Mouse (Mus musculus) lung, postnatal 14 days (tissue): ENCODE results near the gene Glipr1l2.
"Not testable (repeated sequence)": the region's sequence is repeated elsewhere in the genome, so short reads cannot be mapped to it uniquely, and the experiment has no call there.

Experiments used
- DNase-seq: peaks from one replicate; pipeline ENCODE4 v3.0.0; 2021

The Glipr1l2 gene

GRCm38 (mm10) chr10:112083157-112083556 lies at the start of gene Glipr1l2:
Gene Glipr1l2, plus strand, starts transcription at chr10:112083354.
- DNase-seq, result no peak

DNA sequence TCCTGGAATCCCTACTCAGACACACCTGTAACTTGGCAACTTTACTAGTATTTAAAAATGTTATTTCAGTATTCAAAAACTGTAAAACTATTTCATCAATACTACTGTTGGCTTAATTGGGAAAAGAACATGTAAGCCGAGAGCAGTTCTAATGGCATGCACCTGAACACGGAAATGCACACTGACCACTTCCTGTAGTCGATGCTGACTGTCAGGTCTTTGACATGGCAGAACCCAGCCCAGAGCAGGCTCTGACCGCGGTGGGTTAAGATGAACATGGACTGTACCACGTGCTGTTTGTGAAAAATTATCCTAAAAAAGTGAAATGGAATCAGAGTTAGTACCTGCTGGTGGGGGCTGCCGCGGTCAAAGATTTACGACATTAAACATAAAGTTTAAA lies 39.6 kb upstream of the Glipr1l2 start:
- not testable (repeated sequence) for DNase-seq

GRCm38 (mm10) chr10:112044283-112044682 lies 38.9 kb upstream of the Glipr1l2 start:
- DNase-seq, result not testable (repeated sequence)

- no peak for DNase-seq
Observed at GRCm38 (mm10) chr10:112051220-112051619, 31.9 kb upstream of the Glipr1l2 start.

- DNase-seq, result not testable (repeated sequence)
Observed at GRCm38 (mm10) chr10:112051956-112052355, 31.2 kb upstream of the Glipr1l2 start.

- DNase-seq, result peak; percentile 60
Observed at GRCm38 (mm10) chr10:112059702-112060582, 23.2 kb upstream of the Glipr1l2 start, which contains the start of gene Glipr1l1. Gene Glipr1l1, plus strand, starts transcription at chr10:112060189.

DNA sequence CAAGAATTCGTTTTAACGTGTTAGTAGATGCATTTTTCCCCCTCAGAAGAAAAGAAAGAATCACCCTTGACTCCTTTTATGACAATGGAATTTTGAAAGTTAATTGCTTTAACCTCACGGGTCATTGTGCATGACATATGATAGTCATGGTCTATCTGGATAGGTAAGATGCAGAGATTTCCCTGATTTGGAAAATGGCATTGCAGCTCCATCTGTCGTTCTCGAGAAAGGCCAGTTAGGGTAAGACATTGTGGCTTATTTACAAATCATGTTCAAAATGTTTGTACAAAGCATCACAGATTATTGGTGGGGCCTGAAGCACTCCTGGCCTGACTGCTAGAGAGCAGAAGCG lies 22.6 kb upstream of the Glipr1l2 start:
- not testable (repeated sequence) for DNase-seq

DNA sequence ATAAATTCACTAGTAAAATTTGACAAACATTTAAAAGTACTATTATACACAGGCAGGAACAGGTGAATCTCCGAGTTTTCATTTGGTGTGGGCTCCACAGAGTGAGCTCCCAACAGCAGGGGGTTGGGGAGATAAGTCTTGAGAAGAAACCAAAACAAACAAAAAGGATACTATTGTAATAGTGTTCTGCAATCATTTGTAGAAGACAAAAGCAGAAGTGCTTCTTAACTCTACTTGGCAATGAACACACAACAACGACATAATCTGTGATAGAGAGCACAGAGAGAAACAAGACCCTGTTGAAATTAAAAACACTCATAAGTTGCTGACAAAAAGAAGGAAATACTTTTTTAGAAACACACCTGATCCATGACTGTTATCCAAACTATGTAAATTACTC lies 3.1 kb upstream of the Glipr1l2 start:
- DNase-seq, result no peak

DNA sequence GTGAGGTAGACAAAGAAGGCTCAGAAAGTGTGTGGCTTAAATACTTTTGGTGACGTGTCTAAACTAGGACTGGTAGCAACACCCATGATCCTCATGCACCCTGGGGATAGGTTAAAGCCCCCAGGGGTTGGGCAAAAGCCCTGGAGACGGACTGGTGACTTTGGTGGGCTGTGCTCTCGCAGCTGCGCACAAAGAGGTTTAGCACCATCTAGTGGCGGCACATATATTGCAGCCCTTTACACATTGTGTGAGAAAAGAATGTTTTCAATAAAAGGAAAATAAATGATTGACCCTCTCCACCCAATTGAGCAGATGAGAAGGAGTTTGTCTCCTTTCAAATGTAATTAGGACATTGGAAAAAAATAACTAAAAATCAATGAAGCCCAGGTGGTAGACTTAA lies 22.6 kb downstream of the Glipr1l2 start:
- peak; percentile 69 for DNase-seq

DNA sequence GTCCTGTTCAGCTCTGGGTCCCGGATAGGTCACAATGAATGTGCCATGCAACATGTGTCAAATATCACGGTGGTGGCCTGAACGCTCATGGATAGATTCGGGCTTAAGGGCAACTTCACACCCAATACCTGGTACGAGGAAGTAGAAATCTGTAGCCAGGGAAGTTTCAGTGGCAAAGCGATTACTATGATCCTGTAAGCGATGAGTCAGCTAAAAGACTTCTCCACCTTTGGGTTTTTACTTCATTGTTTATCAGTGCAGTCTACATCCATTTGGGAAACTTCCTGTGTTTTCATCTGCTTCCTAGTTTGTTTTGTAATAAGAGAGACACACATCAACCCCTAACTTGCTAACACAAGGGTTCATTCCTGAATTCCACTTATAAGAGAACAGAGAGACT lies 27.2 kb downstream of the Glipr1l2 start:
- no peak for DNase-seq

DNA sequence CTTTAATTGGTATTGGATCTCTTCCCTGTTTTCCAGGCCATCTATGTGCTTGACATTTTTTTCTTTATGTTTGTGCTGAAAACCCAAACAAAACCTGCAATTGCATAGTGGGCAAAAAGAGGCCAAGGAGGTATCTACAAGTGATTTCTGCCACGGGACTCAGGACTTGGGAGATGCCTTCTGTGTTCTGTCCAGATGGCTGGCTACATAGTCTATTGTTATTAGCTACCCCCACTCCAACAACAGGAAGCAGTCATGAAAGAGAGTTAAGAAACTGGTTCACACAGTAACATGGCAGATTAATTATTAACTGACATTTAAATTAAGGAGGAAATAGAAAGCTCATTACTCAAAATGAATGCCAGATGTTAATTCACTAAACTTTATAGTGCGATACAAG lies 41.9 kb downstream of the Glipr1l2 start:
- DNase-seq, result not testable (repeated sequence)

- not testable (repeated sequence) for DNase-seq
Observed at GRCm38 (mm10) chr10:112127682-112128230, 44.6 kb downstream of the Glipr1l2 start.

DNA sequence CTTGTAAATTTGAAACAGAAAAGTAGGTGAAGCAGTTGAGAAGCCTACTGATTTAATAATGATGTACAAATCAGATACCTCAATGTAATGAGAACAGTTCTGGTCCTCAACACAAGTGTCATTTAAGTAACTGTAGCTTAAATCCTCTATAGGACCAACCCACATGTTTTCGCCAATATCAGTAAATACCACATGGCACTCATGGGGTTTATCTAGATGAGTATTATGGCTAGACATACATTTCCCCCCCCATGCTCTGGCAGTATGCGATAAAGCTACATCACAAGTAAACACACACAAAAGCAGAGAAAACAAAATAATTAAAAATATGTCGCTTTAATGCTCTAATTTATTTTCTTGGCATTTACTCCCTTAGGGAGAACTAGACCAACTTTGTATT lies 49.0 kb downstream of the Glipr1l2 start:
- no peak for DNase-seq

GRCm38 (mm10) chr10:112138050-112138870 lies 55.1 kb downstream of the Glipr1l2 start:
- peak; percentile 12 for DNase-seq

GRCm38 (mm10) chr10:112138871-112139430 lies 55.8 kb downstream of the Glipr1l2 start:
- no peak for DNase-seq

GRCm38 (mm10) chr10:112139834-112140233 lies 56.7 kb downstream of the Glipr1l2 start:
- no peak for DNase-seq
